Mouse (Mus musculus) forebrain, embryonic 16.5 days (tissue): ENCODE measurements around the gene Bcas3. TPM values are rescaled to one million over a fixed set of nuclear protein-coding genes. Genes with fewer than 3 reads are reported as not detected.
A peak's percentile ranks its signal among the peaks of the same experiment; 100 is the strongest.

Source experiments
- ATAC-seq: fragments of 200-750 bp; cut with Nextera tagmentation; 2 replicates; pipeline ENCODE4 v1.8.0; 2017; ENCODE audit warnings: mild to moderate bottlenecking, moderate library complexity
- H3K27ac ChIP-seq: fragments of 300-500 bp; sonication (generic); 2 replicates; pipeline ENCODE4 v1.5.1; 2014; ENCODE audit warnings: low read length, control low read depth
- H3K27me3 ChIP-seq: fragments of 300-500 bp; sonication (generic); replicated peaks from 2 replicates; pipeline ENCODE4 v1.6.1; 2014; ENCODE audit warnings: low read length; ENCODE audit not compliant: control insufficient read depth, insufficient read depth
- H3K36me3 ChIP-seq: fragments of 300-500 bp; sonication (generic); 2 replicates; pipeline ENCODE4 v1.6.1; 2014; ENCODE audit not compliant: control insufficient read depth, insufficient read depth
- H3K4me1 ChIP-seq: fragments of 300-500 bp; sonication (generic); replicated peaks from 2 replicates; pipeline ENCODE4 v1.6.1; 2014; ENCODE audit warnings: low read length; ENCODE audit not compliant: control insufficient read depth, insufficient read depth
- H3K4me2 ChIP-seq: fragments of 300-500 bp; sonication (generic); 2 replicates; pipeline ENCODE4 v1.6.1; 2014; ENCODE audit warnings: mild to moderate bottlenecking, low read length, control low read depth
- H3K4me3 ChIP-seq: fragments of 300-500 bp; sonication (generic); replicated peaks from 2 replicates; pipeline ENCODE4 v1.5.1; 2014; ENCODE audit warnings: mild to moderate bottlenecking, low read length, control low read depth
- H3K9ac ChIP-seq: fragments of 300-500 bp; sonication (generic); replicated peaks from 2 replicates; pipeline ENCODE4 v1.6.1; 2014; ENCODE audit warnings: low read depth, low read length, control low read depth
- H3K9me3 ChIP-seq: fragments of 300-500 bp; sonication (generic); 2 replicates; pipeline ENCODE4 v1.6.1; 2016; ENCODE audit warnings: low read length; ENCODE audit not compliant: control insufficient read depth
- WGBS: fragments of 180-500 bp; shearing (Covaris S2); extraction: QIAGEN DNeasy Blood & Tissue Kit; methylation state at CpG from one replicate; pipeline ENCODE4 v1.1.7; 2014; 5-methylcytosine and 5-hydroxymethylcytosine counted together
- polyA plus RNA-seq: library from polyadenylated mRNA; unstranded; fragments of >200 nt; fragmentation: Nextera tagmentation; extraction: Ambion mirVana; gene quantifications from 2 replicates; pipeline ENCODE4 v1.2.1, GENCODE M21; 2015

Bcas3 gene
- polyA plus RNA-seq, result 30.0 and 31.9 TPM in 2 replicates

DNA sequence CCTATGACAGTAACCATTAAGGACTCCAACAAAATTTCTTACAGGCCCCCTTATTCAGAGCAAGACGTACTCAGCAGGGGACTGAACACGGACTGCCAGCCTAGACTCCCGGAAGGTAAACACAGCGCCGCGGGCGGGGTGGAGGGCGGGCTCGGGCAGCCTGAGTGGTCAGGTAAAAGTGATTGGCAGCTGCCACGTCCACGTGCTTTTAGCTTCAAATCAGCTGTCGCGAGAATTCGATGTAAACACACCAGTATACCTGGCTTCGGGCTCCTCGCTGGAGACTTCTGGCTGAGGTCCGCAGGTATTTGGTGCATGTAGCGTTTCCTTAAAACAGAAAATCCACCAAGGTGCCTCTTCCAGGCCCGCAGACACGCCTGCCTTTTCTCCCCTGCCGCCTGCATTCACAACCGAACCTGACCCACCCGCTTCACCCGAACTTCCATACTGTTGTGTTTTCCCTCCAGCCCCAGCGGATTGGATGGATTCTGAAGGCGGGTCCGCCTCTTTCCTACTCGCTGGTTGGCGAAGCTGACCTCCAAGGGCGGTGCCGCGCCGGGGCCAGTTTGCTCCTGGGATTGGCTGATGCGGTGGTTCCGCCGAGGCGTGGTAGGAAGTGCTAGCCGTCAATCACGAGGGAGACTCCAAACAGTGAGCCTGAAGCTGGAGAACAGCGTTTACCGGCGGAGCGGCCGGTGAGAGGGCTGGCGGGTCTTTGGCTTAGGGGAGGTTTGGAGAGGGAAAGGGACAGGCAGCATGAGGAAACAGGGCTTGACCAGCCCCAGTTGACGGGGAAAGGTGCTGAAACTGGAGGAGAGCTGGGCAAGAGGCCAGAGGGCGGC, at the start of gene Bcas3:
Gene Bcas3 (plus strand): TSS at position 629 of the 842 bp plus-strand sequence.
- Histone ChIP-seq H3K4me2 (peak within 1 kb of the TSS; percentile 76), H3K36me3 (no peaks in the 10 kb centered on the region; the same call in 1 of the 2 replicates), H3K9me3 (no peaks in the 10 kb centered on the region), H3K27me3 (no peaks in the 10 kb centered on the region), H3K4me3 (peak within 1 kb of the TSS; percentile 56), H3K9ac (peak within 1 kb of the TSS; percentile 59), H3K4me1 (peaks cover 9% of the 10 kb centered on the region), H3K27ac (no peak within 1 kb of the TSS)
- peak; percentile 99 for ATAC-seq
- WGBS, result under 1% methylated on average over 47 of the region's 47 CpGs

DNA sequence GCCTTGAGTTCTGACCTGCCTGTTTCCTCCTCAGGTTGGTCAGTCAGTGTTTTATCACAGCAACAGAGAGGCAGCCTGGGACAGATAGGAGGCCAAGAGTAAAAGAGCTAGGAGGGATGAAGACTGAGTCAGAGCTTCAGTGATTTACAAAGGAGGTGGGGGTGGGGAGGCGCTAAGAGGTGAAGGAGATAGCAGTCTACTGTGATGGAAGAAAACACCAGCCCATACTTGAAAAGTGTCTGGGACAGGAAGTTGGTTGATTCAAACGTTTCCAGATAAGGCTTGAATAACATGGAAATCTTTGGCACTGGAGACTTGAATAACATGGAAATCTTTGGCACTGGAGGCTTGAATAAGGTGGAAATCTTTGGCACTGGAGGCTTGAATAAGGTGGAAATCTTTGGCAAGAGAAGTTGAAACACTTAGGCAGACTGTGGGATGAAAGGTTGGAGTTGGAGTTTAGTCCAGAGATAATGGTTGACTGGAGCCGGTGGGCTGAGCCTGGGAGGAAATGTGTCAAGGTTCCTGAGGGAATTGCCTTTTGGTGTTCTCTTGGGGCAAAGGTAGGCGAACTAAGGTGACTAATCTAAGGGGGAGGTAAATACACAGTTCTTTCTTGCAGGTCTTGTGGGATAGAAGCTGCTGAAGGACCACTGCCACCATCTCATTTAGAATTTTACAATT, 46.2 kb upstream of the Bcas3 start:
- no peak overlapping the region for H3K4me3 ChIP-seq

DNA sequence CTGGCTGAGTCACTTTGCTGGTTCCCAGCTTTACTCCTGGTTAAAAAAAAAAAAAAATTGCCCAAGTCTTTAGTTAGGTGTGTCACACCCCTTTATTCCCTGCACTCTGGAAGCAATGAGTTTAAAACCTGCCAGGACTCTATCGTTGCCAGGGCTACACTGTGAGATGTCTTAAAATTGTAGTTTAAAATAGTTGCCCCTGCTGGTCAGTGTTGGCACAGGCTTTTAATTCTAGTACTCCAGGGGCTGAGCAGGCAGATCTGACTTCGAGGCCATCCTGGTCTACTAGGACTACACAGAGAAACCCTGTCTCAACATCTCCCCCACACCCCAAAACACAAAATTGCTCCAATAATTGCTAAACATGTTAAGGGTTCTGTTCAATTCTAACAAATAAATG, 44.2 kb upstream of the Bcas3 start:
- 75% methylated on average over 2 of the region's 2 CpGs for WGBS
- H3K36me3 ChIP-seq, result no peaks in the 10 kb centered on the region
- no peaks in the 10 kb centered on the region for H3K9me3 ChIP-seq
- H3K4me1 ChIP-seq, result peaks cover 10% of the 10 kb centered on the region
- no peaks in the 10 kb centered on the region for H3K27me3 ChIP-seq
- no peak for ATAC-seq
- H3K4me2 ChIP-seq, result no peak overlapping the region
- no peak overlapping the region for H3K27ac ChIP-seq
- H3K9ac ChIP-seq, result no peak overlapping the region
- H3K4me3 ChIP-seq, result no peak overlapping the region

More for the DNA sequence above, 46.2 kb upstream of the Bcas3 start:
- H3K27me3 ChIP-seq, result no peaks in the 10 kb centered on the region
- 72% methylated on average over 4 of the region's 4 CpGs for WGBS
- no peak overlapping the region for H3K4me2 ChIP-seq
- no peak for ATAC-seq
- no peaks in the 10 kb centered on the region for H3K9me3 ChIP-seq
- H3K9ac ChIP-seq, result no peak overlapping the region
- no peaks in the 10 kb centered on the region for H3K4me1 ChIP-seq
- H3K36me3 ChIP-seq, result no peaks in the 10 kb centered on the region
- H3K27ac ChIP-seq, result no peak overlapping the region

DNA sequence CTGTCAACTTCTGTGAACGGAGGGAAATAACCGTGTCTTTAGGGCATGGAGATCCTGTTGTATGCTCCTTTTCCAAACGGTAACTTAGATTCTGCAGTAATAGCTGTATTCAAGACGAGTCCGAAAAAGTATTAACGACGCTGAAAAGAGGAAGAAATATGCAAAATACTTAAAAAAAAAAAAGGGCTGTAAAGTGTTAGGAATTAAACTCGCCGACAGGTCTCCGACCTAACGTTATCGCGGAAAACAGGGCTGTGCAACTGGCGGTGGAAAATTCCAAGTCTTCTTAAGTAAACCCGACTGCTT, 42.6 kb upstream of the Bcas3 start:
- Histone ChIP-seq H3K4me1 (peaks cover 18% of the 10 kb centered on the region), H3K27me3 (no peaks in the 10 kb centered on the region), H3K9ac (peak overlapping the region; percentile 65), H3K4me3 (peak overlapping the region; percentile 97), H3K9me3 (no peaks in the 10 kb centered on the region), H3K36me3 (peaks cover 2% of the 10 kb centered on the region; the same call in 1 of the 2 replicates), H3K27ac (no peak overlapping the region), H3K4me2 (peak overlapping the region; percentile 93)
- 1% methylated on average over 15 of the region's 15 CpGs for WGBS
- ATAC-seq, result no peak

DNA sequence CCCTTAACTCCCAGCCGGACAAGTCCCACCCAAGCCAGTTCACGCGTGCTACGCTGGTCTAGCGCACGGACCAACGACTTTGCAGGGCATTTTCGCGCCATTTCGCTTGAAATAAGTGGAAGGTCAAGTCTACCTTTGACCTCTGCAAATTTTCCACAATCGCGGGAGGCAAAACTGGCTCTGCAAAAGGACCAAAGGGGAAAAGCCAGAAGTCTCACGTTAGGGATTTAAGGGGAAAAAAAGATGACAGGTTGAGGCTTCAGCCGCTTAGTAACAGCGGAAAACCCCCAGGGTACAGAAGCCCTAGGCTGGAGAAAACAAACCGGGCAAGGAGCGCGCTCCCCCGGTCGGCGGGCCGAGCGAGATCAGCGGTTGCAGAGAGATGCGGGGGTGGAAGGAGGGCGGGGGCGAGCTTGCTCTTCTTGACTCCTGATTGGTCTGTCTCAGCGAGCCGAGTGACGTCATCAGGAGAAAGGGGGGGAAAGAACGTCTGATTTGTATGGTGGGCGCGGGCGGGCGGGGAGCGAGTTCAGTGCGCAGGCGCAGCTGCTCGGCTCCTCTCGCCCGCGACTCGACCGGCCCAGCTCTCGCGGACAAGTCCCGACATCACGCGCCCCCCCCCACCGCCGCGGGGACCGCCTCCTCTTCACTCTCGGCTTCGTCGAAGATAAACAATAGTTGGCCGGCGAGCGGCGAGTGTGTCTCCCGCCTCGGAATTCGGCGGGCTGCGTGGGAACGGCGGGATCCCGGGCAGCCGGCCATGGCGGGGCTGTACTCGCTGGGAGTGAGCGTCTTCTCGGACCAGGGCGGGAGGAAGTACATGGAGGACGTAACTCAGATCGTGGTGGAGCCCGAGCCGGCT, 42.0 kb upstream of the Bcas3 start, which contains the start of gene Ppm1d:
Gene Ppm1d (plus strand): TSS at position 532 of the 862 bp plus-strand sequence.
- Histone ChIP-seq H3K27me3 (no peaks in the 10 kb centered on the region), H3K36me3 (peaks cover 2% of the 10 kb centered on the region; the same call in 1 of the 2 replicates), H3K9me3 (no peaks in the 10 kb centered on the region), H3K4me3 (peak within 1 kb of the TSS; percentile 97), H3K27ac (peak within 1 kb of the TSS; percentile 91), H3K4me1 (peaks cover 18% of the 10 kb centered on the region), H3K9ac (peak within 1 kb of the TSS; percentile 89), H3K4me2 (peak within 1 kb of the TSS; percentile 93)
- under 1% methylated on average over 71 of the region's 78 CpGs for WGBS
- ATAC-seq, result peak; percentile 91

DNA sequence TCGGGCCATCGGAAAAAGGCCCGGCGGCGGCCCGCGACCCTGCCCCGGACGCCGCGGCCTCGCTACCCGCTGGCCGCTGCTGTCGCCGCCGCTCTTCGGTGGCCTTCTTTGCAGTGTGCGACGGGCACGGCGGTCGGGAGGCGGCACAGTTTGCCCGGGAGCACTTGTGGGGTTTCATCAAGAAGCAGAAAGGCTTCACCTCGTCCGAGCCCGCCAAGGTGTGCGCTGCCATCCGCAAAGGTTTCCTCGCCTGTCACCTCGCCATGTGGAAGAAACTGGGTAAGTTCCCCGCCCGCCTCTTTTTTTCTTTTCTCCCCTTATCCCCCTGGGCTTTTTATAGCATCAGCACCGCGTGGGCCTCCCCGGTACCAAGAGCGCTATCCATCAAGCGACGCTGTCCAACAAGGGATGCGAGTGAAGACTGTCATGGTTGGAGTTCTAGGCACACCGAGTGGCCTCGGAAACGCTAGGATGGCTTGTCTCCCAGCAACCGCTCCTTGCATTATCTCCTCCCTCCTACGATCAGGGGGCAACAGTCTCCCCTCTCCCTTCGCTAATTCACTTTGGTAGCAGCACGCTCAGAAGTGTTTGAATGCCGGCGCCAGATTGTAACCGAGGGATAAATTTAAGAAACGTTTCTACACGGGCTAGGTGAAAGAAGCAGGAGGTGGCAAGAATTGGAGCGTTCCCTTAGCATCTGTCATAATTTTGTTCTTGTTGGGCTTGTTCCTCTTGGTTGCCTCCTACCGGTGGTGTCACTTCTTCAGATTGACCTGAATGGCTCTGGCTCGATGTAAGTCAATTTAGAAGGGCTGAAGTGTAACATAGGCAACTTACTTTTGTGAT, 41.1 kb upstream of the Bcas3 start:
- H3K9me3 ChIP-seq, result no peaks in the 10 kb centered on the region
- peaks cover 2% of the 10 kb centered on the region; the same call in 1 of the 2 replicates for H3K36me3 ChIP-seq
- H3K4me1 ChIP-seq, result peaks cover 18% of the 10 kb centered on the region
- peak overlapping the region; percentile 89 for H3K9ac ChIP-seq
- H3K27ac ChIP-seq, result peak overlapping the region; percentile 91
- peak overlapping the region; percentile 97 for H3K4me3 ChIP-seq
- no peaks in the 10 kb centered on the region for H3K27me3 ChIP-seq
- under 1% methylated on average over 56 of the region's 56 CpGs for WGBS
- peak overlapping the region; percentile 70 for H3K4me2 ChIP-seq
- ATAC-seq, result peak; percentile 27

DNA sequence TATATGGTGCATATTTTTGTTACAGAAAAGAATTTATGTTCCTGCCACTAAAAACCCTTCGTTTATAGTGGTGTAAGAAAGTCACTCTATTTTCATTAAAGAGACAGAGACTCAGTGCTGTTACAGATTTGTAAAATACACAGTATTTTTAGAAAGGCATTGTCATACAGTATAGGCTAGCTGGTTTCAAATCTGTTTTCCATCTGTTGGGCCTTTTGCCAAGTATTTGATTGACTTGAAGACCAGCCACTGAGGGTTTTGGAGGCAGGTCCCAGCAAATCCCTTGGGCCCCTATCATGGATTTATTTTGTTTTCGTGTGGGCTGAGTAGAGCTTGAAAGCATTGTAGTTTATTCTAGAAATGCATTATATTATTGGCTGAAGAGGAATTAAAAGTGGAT, 40.1 kb upstream of the Bcas3 start:
- Histone ChIP-seq H3K27ac (peak overlapping the region; percentile 44; the same call in 1 of the 2 replicates), H3K36me3 (peaks cover 2% of the 10 kb centered on the region; the same call in 1 of the 2 replicates), H3K4me1 (peaks cover 18% of the 10 kb centered on the region)

DNA sequence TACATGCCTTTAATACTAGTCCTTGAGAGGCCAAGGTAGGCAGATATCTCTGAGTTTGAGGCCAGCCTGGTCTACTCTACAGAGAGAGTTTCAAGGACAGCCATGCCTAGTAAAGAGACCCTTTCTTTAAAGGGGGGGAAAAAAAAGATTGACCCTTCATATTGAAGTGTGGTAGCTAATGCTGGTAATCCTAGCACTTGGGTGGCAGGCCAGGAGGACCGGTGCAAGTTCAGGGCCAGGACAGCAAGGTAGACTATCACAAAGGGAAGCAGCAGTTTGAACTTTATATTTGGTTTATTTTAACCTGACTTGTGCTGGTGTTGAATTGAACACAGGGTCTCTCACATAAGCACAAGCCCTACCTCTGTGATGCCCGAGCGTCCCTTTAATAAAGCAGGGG, 39.6 kb upstream of the Bcas3 start:
- WGBS, result 82% methylated on average over 3 of the region's 3 CpGs
- no peak overlapping the region for H3K9ac ChIP-seq

More for the DNA sequence above, 40.1 kb upstream of the Bcas3 start:
- Histone ChIP-seq H3K9ac (no peak overlapping the region), H3K27me3 (no peaks in the 10 kb centered on the region), H3K4me2 (peak overlapping the region; percentile 70), H3K9me3 (no peaks in the 10 kb centered on the region), H3K4me3 (peak overlapping the region; percentile 97)
- WGBS, result 14% methylated on average over 2 of the region's 2 CpGs
- peak; percentile 56 for ATAC-seq

More for the DNA sequence above, 39.6 kb upstream of the Bcas3 start:
- peak overlapping the region; percentile 97 for H3K4me3 ChIP-seq
- peak overlapping the region; percentile 70 for H3K4me2 ChIP-seq
- H3K27ac ChIP-seq, result no peak overlapping the region
- peaks cover 2% of the 10 kb centered on the region; the same call in 1 of the 2 replicates for H3K36me3 ChIP-seq
- H3K9me3 ChIP-seq, result no peaks in the 10 kb centered on the region
- H3K4me1 ChIP-seq, result peaks cover 18% of the 10 kb centered on the region
- no peak for ATAC-seq
- no peaks in the 10 kb centered on the region for H3K27me3 ChIP-seq
